Mouse (Mus musculus) bone marrow macrophage, adult 2 months (primary cell): ENCODE results near the gene Hspb1.

Source experiments
- CTCF ChIP-seq: IDR thresholded peaks from 2 replicates; pipeline ENCODE4 v1.5.1; 2012; ENCODE audit warnings: low read depth, mild to moderate bottlenecking, low read length, moderate library complexity
- POLR2A ChIP-seq: IDR thresholded peaks from 2 replicates; pipeline ENCODE4 v1.6.1; 2012; ENCODE audit warnings: mild to moderate bottlenecking, low read depth, low read length, borderline replicate concordance

DNA sequence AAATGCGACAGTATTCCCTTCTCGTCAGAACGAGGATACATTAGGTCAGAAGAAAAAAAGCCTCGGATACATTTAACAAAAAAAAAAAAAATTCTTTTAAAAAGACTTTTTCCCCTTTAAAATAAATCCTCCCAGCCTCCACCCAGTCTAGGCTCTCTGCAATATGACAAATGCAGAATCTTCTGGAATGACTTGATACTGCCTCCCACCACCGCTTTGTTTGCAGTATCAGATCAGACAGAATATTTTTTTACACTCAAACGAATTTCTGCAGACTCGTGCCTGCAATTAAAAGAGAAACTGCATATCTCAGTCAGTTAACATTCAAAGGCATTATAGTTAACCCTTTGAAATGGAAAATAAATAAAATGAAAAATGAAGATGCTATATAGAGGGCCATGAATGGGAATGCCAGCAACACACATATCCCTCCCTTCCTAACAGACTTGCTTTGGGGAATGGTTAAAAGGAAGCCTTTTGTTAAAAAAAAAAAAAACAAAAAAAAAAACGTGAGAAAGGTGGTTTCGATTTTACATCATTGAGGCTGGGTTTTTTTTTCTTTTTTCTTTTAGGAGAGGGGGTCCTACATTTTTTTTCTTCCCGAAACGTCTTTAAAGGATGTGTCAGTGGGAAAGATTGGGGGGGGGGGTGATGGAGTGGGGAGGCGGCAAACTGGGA lies 45.6 kb downstream of the Hspb1 start:
- TF ChIP-seq POLR2A (no peak), CTCF (no peak)
